Mouse (Mus musculus): Measurements from ENCODE around the gene Ccdc24. TPM values are rescaled to one million over a fixed set of nuclear protein-coding genes. Genes with fewer than 3 reads are reported as not detected.
A peak's percentile ranks its signal among the peaks of the same experiment; 100 is the strongest.

Gene Ccdc24
- total and polyA plus RNA-seq, 3 experiments, result 0.19 to 0.36 TPM; not detected in 1

DNA sequence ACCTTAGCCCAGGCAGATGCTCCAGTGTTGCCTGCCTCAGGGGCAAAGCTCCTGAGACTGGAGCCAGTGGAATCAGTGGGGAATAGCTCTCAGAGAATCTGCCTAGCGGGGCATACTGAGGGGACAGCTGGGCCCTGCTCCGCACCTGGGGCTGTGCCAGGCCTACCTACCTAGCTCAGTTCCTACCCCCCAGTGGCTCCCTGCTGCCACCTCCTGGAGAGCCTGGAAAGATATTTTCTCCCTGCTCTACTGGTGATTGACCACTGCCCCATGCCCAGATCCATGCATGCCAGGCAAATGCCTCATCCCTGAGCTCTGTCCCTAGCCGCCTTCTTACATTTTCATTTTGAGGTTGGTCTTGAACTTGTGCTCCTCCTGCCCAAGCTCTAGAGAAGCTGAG, 13.6 kb downstream of the Ccdc24 start:
- Histone ChIP-seq H3K27me3 (ENCODE audit: control insufficient read depth in 1 of 2, insufficient read depth in 2 of 2, low read length in 2 of 2) (no peaks in the 10 kb centered on the region), H3K9ac (ENCODE audit: control insufficient read depth, low read depth, low read length, poor library complexity, severe bottlenecking) (no peak overlapping the region), H3K27ac (ENCODE audit: control insufficient read depth, low read depth, low read length) (no peak overlapping the region), H3K4me3 (ENCODE audit: control insufficient read depth in 1 of 2, insufficient read depth in 1 of 2, low read depth in 2 of 2, low read length in 2 of 2) (no peak overlapping the region), H3K4me1 (ENCODE audit: control insufficient read depth in 1 of 2, insufficient read depth in 2 of 2, low read length in 2 of 2) (no peaks in the 10 kb centered on the region), H3K79me2 (ENCODE audit: control insufficient read depth, insufficient read depth, low read length, poor library complexity) (no peaks in the 10 kb centered on the region), H3K9me3 (replicated peaks; ENCODE audit: insufficient read depth, low read length) (no peaks in the 10 kb centered on the region), H3K36me3 (ENCODE audit: control insufficient read depth in 1 of 2, insufficient read depth in 2 of 2, low read length in 2 of 2) (no peaks in the 10 kb centered on the region; a peak in 1 of 4 replicates)
- peak; percentile 34 for DNase-seq (ENCODE audit: low read depth, low spot score)
- TF ChIP-seq CTCF (IDR thresholded peaks at IDR 0.05 in 2 of 3, conservative IDR thresholded peaks at IDR 0.05 in 1 of 3; ENCODE audit: control insufficient read depth in 1 of 3, insufficient read depth in 1 of 3, low read depth in 2 of 3, low read length in 3 of 3, poor library complexity in 1 of 3, severe bottlenecking in 1 of 3) (peak; percentile 56 to 70 (median 70)), GABPA (IDR thresholded peaks at IDR 0.05; ENCODE audit: low read depth, low read length) (no peak), CHD1 (IDR thresholded peaks at IDR 0.05; ENCODE audit: low read depth, low read length) (no peak), SMC3 (IDR thresholded peaks at IDR 0.05; ENCODE audit: low read depth, low read length) (peak; percentile 81), ZC3H11A (IDR thresholded peaks at IDR 0.05; ENCODE audit: low read depth, low read length) (peak; percentile 55; the same call in 1 of the 2 replicates), RAD21 (IDR thresholded peaks at IDR 0.05; ENCODE audit: low read depth, low read length) (peak; percentile 64)

GRCm38 (mm10) chr4:117855146-117855545, 17.2 kb downstream of the Ccdc24 start:
- no peaks in the 10 kb centered on the region for H3K4me1 ChIP-seq (ENCODE audit: control insufficient read depth in 1 of 2, insufficient read depth in 2 of 2, low read length in 2 of 2)
- TF ChIP-seq MYB (IDR thresholded peaks at IDR 0.05; ENCODE audit: low read depth, low read length) (no peak), TAL1 (IDR thresholded peaks at IDR 0.05; ENCODE audit: low read length) (no peak), SIN3A (IDR thresholded peaks at IDR 0.05; ENCODE audit: low read length) (no peak), POLR2A (IDR thresholded peaks at IDR 0.05; ENCODE audit: control insufficient read depth in 1 of 2, insufficient read depth in 1 of 2, low read depth in 1 of 2, low read length in 2 of 2, poor library complexity in 1 of 2) (no peak), UBTF (IDR thresholded peaks at IDR 0.05; ENCODE audit: borderline replicate concordance, insufficient read depth, low read depth, low read length) (no peak), ZC3H11A (IDR thresholded peaks at IDR 0.05; ENCODE audit: low read depth, low read length) (no peak), ELF1 (IDR thresholded peaks at IDR 0.05; ENCODE audit: low read depth, low read length) (no peak), SMC3 (IDR thresholded peaks at IDR 0.05; ENCODE audit: low read depth, low read length) (no peak), NELFE (IDR thresholded peaks at IDR 0.05; ENCODE audit: low read depth, low read length) (no peak), MAX (IDR thresholded peaks at IDR 0.05; ENCODE audit: low read length) (no peak), HCFC1 (IDR thresholded peaks at IDR 0.05; ENCODE audit: low read depth, low read length) (no peak), MAZ (IDR thresholded peaks at IDR 0.05; ENCODE audit: low read depth, low read length) (no peak), USF1 (IDR thresholded peaks at IDR 0.05; ENCODE audit: low read depth, low read length) (no peak), GABPA (IDR thresholded peaks at IDR 0.05; ENCODE audit: low read depth, low read length) (no peak), TBP (IDR thresholded peaks at IDR 0.05; ENCODE audit: low read depth, low read length) (no peak), NRF1 (IDR thresholded peaks at IDR 0.05; ENCODE audit: insufficient read depth, low read depth, low read length, poor library complexity, severe bottlenecking) (no peak), ZMIZ1 (IDR thresholded peaks at IDR 0.05; ENCODE audit: low read depth, low read length) (no peak), RCOR1 (IDR thresholded peaks at IDR 0.05; ENCODE audit: low read depth, low read length) (no peak), KAT2A (conservative IDR thresholded peaks at IDR 0.05; ENCODE audit: low read depth, low read length) (no peak)
- no peaks in the 10 kb centered on the region for H3K27me3 ChIP-seq (ENCODE audit: control insufficient read depth in 1 of 2, insufficient read depth in 2 of 2, low read length in 2 of 2)
- no peak overlapping the region for H3K9ac ChIP-seq (ENCODE audit: control insufficient read depth, low read depth, low read length, poor library complexity, severe bottlenecking)
- H3K27ac ChIP-seq (ENCODE audit: control insufficient read depth, low read depth, low read length), result no peak overlapping the region
- H3K4me3 ChIP-seq (ENCODE audit: control insufficient read depth in 1 of 2, insufficient read depth in 1 of 2, low read depth in 2 of 2, low read length in 2 of 2), result no peak overlapping the region
- no peaks in the 10 kb centered on the region; a peak in 1 of 4 replicates for H3K36me3 ChIP-seq (ENCODE audit: control insufficient read depth in 1 of 2, insufficient read depth in 2 of 2, low read length in 2 of 2)
- DNase-seq (ENCODE audit: low read depth, low spot score), result no peak
- H3K79me2 ChIP-seq (ENCODE audit: control insufficient read depth, insufficient read depth, low read length, poor library complexity), result no peaks in the 10 kb centered on the region
- no peaks in the 10 kb centered on the region for H3K9me3 ChIP-seq (replicated peaks; ENCODE audit: insufficient read depth, low read length)

Data from MEL (cell line).